11 mouse cellular contexts compared by ENCODE assay signal in genomic region chrX:93557171-93557570, GRCm38 (mm10).
DNase-seq lines count a peak whose midpoint lies in the region; TF ChIP-seq lines count a peak whose summit lies in the region.
"Had no signal": no experiment of that assay in that cellular context is flagged by ENCODE, and none has a peak within 500 bp of the region (broad histone marks: within the 10 kb centered on the region; RNA-seq: fewer than 3 reads in every experiment).

No protein-coding gene starts in this region.

- H3K27me3 ChIP-seq in heart, embryonic 10.5 days (ENCODE audit: insufficient read depth, poor library complexity, severe bottlenecking), result no peaks in the 10 kb centered on the region
- H3K27me3 ChIP-seq: forebrain, embryonic 15.5 days had no signal

- 37% methylated on average over 1 of the region's 1 CpGs for WGBS in heart, embryonic 10.5 days

- H3K27ac ChIP-seq in layer of hippocampus, adult 2 months, result no peak overlapping the region
- no peak overlapping the region for H3K27ac ChIP-seq in heart, embryonic 10.5 days
- H3K27ac ChIP-seq: forebrain, embryonic 15.5 days had no signal

- no peak overlapping the region for H3K4me3 ChIP-seq in layer of hippocampus, adult 2 months
- H3K4me3 ChIP-seq in heart, embryonic 10.5 days, result no peak overlapping the region
- H3K4me3 ChIP-seq: forebrain, embryonic 15.5 days had no signal

- H3K9me3 ChIP-seq in heart, embryonic 10.5 days, result no peaks in the 10 kb centered on the region
- H3K9me3 ChIP-seq: forebrain, embryonic 15.5 days had no signal

- no peaks in the 10 kb centered on the region for H3K4me1 ChIP-seq in heart, embryonic 10.5 days
- H3K4me1 ChIP-seq: forebrain, embryonic 15.5 days had no signal

- peak; percentile 76 for TF ChIP-seq CTCF in layer of hippocampus, adult 2 months (conservative IDR thresholded peaks at IDR 0.05)

- no peaks in the 10 kb centered on the region for H3K36me3 ChIP-seq in heart, embryonic 10.5 days
- H3K36me3 ChIP-seq: forebrain, embryonic 15.5 days had no signal

- peak; percentile 1 for DNase-seq in embryo, embryonic 11 days
- DNase-seq in embryo, embryonic 9.5 days (ENCODE audit: extremely low spot score), result no peak
- no peak for DNase-seq in layer of hippocampus, adult 2 months (ENCODE audit: low spot score in 2 of 2)
- DNase-seq in layer of hippocampus, adult 8-10 months (ENCODE audit: low spot score in 2 of 2), result no peak
- DNase-seq in CD4-positive helper T cell, adult 2 months (ENCODE audit: low read depth, low spot score), result peak; percentile 4
- peak; percentile 27 for DNase-seq in induced T-regulatory cell, adult 2 months (ENCODE audit: low read depth)
- DNase-seq in thymus, postnatal 36 days, result no peak
- no peak for DNase-seq in heart, embryonic 10.5 days (ENCODE audit: low spot score)
- DNase-seq: layer of hippocampus, postnatal 36 days; lung, adult 18-20 months had no signal

Comparison
In these comparisons a context has a peak if more than half of its experiments do, and no peak if none do; other contexts are left out.
1. DNase-seq: peak in embryo, embryonic 11 days (single experiment), CD4-positive helper T cell, adult 2 months (single experiment) and induced T-regulatory cell, adult 2 months (single experiment); none in embryo, embryonic 9.5 days (single experiment), layer of hippocampus, adult 2 months (0 of 2), layer of hippocampus, adult 8-10 months (0 of 2), thymus, postnatal 36 days (0 of 2) and heart, embryonic 10.5 days (single experiment).